Mouse (Mus musculus) neural tube, embryonic 13.5 days (tissue): ENCODE measurements at regions not wholly inside any gene's neighbourhood (a gene's known extent, or its start where the extent isn't known, plus 50 kb on each side); places are given as distances from the start of the nearest gene placed in this dataset.

Source experiments
- ATAC-seq: fragments of 200-750 bp; cut with Nextera tagmentation; 2 replicates; pipeline ENCODE4 v1.8.0; 2017; ENCODE audit warnings: low read depth, mild to moderate bottlenecking, moderate TSS enrichment, moderate library complexity
- H3K27ac ChIP-seq: fragments of 300-500 bp; sonication (generic); replicated peaks from 2 replicates; pipeline ENCODE4 v1.5.1; 2015; ENCODE audit warnings: moderate library complexity, mild to moderate bottlenecking, inconsistent platforms
- H3K27me3 ChIP-seq: fragments of 300-500 bp; sonication (generic); 2 replicates; pipeline ENCODE4 v1.6.1; 2015; ENCODE audit warnings: mild to moderate bottlenecking, inconsistent platforms
- H3K36me3 ChIP-seq: fragments of 300-500 bp; sonication (generic); 2 replicates; pipeline ENCODE4 v1.6.1; 2015; ENCODE audit warnings: mild to moderate bottlenecking, inconsistent platforms
- H3K4me1 ChIP-seq: fragments of 300-500 bp; sonication (generic); replicated peaks from 2 replicates; pipeline ENCODE4 v1.6.1; 2015; ENCODE audit warnings: inconsistent platforms
- H3K4me2 ChIP-seq: fragments of 300-500 bp; sonication (generic); 2 replicates; pipeline ENCODE4 v1.6.1; 2015; ENCODE audit warnings: inconsistent platforms, mild to moderate bottlenecking, moderate library complexity
- H3K4me3 ChIP-seq: fragments of 300-500 bp; sonication (generic); 2 replicates; pipeline ENCODE4 v1.5.1; 2015; ENCODE audit warnings: mild to moderate bottlenecking, inconsistent platforms
- H3K9ac ChIP-seq: fragments of 300-500 bp; sonication (generic); 2 replicates; pipeline ENCODE4 v1.6.1; 2015; ENCODE audit warnings: moderate library complexity, mild to moderate bottlenecking, inconsistent platforms
- H3K9me3 ChIP-seq: fragments of 300-500 bp; sonication (generic); 2 replicates; pipeline ENCODE4 v1.6.1; 2016; ENCODE audit warnings: inconsistent platforms
- WGBS: fragments of 180-500 bp; shearing (Covaris S2); methylation state at CpG from one replicate; pipeline ENCODE4 v1.1.7; 2015; 5-methylcytosine and 5-hydroxymethylcytosine counted together

- H3K4me1 ChIP-seq, result no peaks in the 10 kb centered on the region
- no peak for ATAC-seq
- WGBS, result 63% methylated on average over 1 of the region's 1 CpGs
- no peak overlapping the region for H3K4me3 ChIP-seq
- no peak overlapping the region for H3K27ac ChIP-seq
- no peaks in the 10 kb centered on the region for H3K27me3 ChIP-seq
- H3K9me3 ChIP-seq, result no peaks in the 10 kb centered on the region
- no peak overlapping the region for H3K4me2 ChIP-seq
- no peaks in the 10 kb centered on the region for H3K36me3 ChIP-seq
- H3K9ac ChIP-seq, result no peak overlapping the region
These were observed 71.9 kb downstream of the Zfp330 start for GRCm38 (mm10) chr8:82702044-82702443.

- Histone ChIP-seq H3K9me3 (no peaks in the 10 kb centered on the region), H3K27ac (no peak overlapping the region), H3K27me3 (no peaks in the 10 kb centered on the region), H3K4me3 (no peak overlapping the region), H3K36me3 (no peaks in the 10 kb centered on the region), H3K4me1 (no peaks in the 10 kb centered on the region), H3K4me2 (no peak overlapping the region), H3K9ac (no peak overlapping the region)
- ATAC-seq, result no peak
- 83% methylated on average over 1 of the region's 1 CpGs for WGBS
These were observed 73.5 kb downstream of the Zfp330 start for GRCm38 (mm10) chr8:82700471-82700870.

- no peaks in the 10 kb centered on the region for H3K4me1 ChIP-seq
- no peak overlapping the region for H3K4me2 ChIP-seq
- H3K9me3 ChIP-seq, result no peaks in the 10 kb centered on the region
- no peak overlapping the region for H3K4me3 ChIP-seq
- H3K27ac ChIP-seq, result no peak overlapping the region
- no peak for ATAC-seq
- no peaks in the 10 kb centered on the region for H3K36me3 ChIP-seq
- WGBS, result 79% methylated on average over 2 of the region's 2 CpGs
- no peak overlapping the region for H3K9ac ChIP-seq
- no peaks in the 10 kb centered on the region for H3K27me3 ChIP-seq
These were observed 74.7 kb downstream of the Zfp330 start for GRCm38 (mm10) chr8:82699221-82699620.

GRCm38 (mm10) chr8:82698071-82698470 is 75.9 kb downstream of the Zfp330 start:
- Histone ChIP-seq H3K9ac (no peak overlapping the region), H3K27ac (no peak overlapping the region), H3K9me3 (no peaks in the 10 kb centered on the region), H3K4me3 (no peak overlapping the region), H3K27me3 (no peaks in the 10 kb centered on the region), H3K4me1 (no peaks in the 10 kb centered on the region), H3K36me3 (no peaks in the 10 kb centered on the region), H3K4me2 (no peak overlapping the region)
- ATAC-seq, result no peak
- WGBS, result 66% methylated on average over 2 of the region's 2 CpGs

- 81% methylated on average over 3 of the region's 3 CpGs for WGBS
- no peak overlapping the region for H3K4me3 ChIP-seq
- H3K9me3 ChIP-seq, result no peaks in the 10 kb centered on the region
- H3K9ac ChIP-seq, result no peak overlapping the region
- H3K36me3 ChIP-seq, result no peaks in the 10 kb centered on the region
- no peak overlapping the region for H3K27ac ChIP-seq
- H3K27me3 ChIP-seq, result no peaks in the 10 kb centered on the region
- H3K4me2 ChIP-seq, result no peak overlapping the region
- H3K4me1 ChIP-seq, result no peaks in the 10 kb centered on the region
- ATAC-seq, result no peak
These were observed 80.9 kb downstream of the Zfp330 start for GRCm38 (mm10) chr8:82693086-82693485.

GRCm38 (mm10) chr8:82689322-82689721 is 84.6 kb downstream of the Zfp330 start:
- Histone ChIP-seq H3K27me3 (no peaks in the 10 kb centered on the region), H3K4me2 (no peak overlapping the region), H3K9ac (no peak overlapping the region), H3K4me3 (no peak overlapping the region), H3K36me3 (no peaks in the 10 kb centered on the region), H3K4me1 (no peaks in the 10 kb centered on the region), H3K27ac (no peak overlapping the region), H3K9me3 (no peaks in the 10 kb centered on the region)
- WGBS, result 53% methylated on average over 3 of the region's 3 CpGs
- ATAC-seq, result no peak; the same call in 1 of the 2 replicates

- H3K36me3 ChIP-seq, result no peaks in the 10 kb centered on the region
- H3K27ac ChIP-seq, result no peak overlapping the region
- ATAC-seq, result no peak
- no peaks in the 10 kb centered on the region for H3K27me3 ChIP-seq
- WGBS, result 88% methylated on average over 3 of the region's 3 CpGs
- H3K4me3 ChIP-seq, result no peak overlapping the region
- H3K4me2 ChIP-seq, result no peak overlapping the region
- no peaks in the 10 kb centered on the region for H3K9me3 ChIP-seq
- no peak overlapping the region for H3K9ac ChIP-seq
- H3K4me1 ChIP-seq, result no peaks in the 10 kb centered on the region
These were observed 88.0 kb downstream of the Zfp330 start for GRCm38 (mm10) chr8:82685966-82686365.

- Histone ChIP-seq H3K9me3 (no peaks in the 10 kb centered on the region), H3K4me2 (no peak overlapping the region), H3K9ac (no peak overlapping the region), H3K4me3 (no peak overlapping the region), H3K27ac (no peak overlapping the region), H3K4me1 (no peaks in the 10 kb centered on the region), H3K27me3 (no peaks in the 10 kb centered on the region), H3K36me3 (no peaks in the 10 kb centered on the region)
- WGBS, result 44% methylated on average over 1 of the region's 1 CpGs
- peak; percentile 27; the same call in 1 of the 2 replicates for ATAC-seq
These were observed 95.2 kb downstream of the Zfp330 start for GRCm38 (mm10) chr8:82678793-82679192.

GRCm38 (mm10) chr8:82677781-82678180 is 96.2 kb downstream of the Zfp330 start:
- Histone ChIP-seq H3K27me3 (no peaks in the 10 kb centered on the region), H3K9ac (no peak overlapping the region), H3K36me3 (no peaks in the 10 kb centered on the region), H3K4me2 (no peak overlapping the region), H3K4me1 (no peaks in the 10 kb centered on the region), H3K27ac (no peak overlapping the region), H3K4me3 (no peak overlapping the region), H3K9me3 (no peaks in the 10 kb centered on the region)
- 93% methylated on average over 3 of the region's 3 CpGs for WGBS
- no peak for ATAC-seq

GRCm38 (mm10) chr8:82669241-82669640 is 104.7 kb downstream of the Zfp330 start:
- Histone ChIP-seq H3K4me3 (no peak overlapping the region), H3K9ac (no peak overlapping the region), H3K27me3 (no peaks in the 10 kb centered on the region), H3K36me3 (no peaks in the 10 kb centered on the region), H3K27ac (no peak overlapping the region), H3K4me1 (no peaks in the 10 kb centered on the region), H3K4me2 (no peak overlapping the region), H3K9me3 (no peaks in the 10 kb centered on the region)
- ATAC-seq, result no peak
- WGBS, result 90% methylated on average over 4 of the region's 4 CpGs

- Histone ChIP-seq H3K27me3 (no peaks in the 10 kb centered on the region), H3K4me3 (no peak overlapping the region), H3K9ac (no peak overlapping the region), H3K4me1 (no peaks in the 10 kb centered on the region), H3K27ac (no peak overlapping the region), H3K4me2 (no peak overlapping the region), H3K36me3 (no peaks in the 10 kb centered on the region), H3K9me3 (no peaks in the 10 kb centered on the region)
- ATAC-seq, result no peak
- WGBS, result 90% methylated on average over 4 of the region's 4 CpGs
These were observed 108.8 kb downstream of the Zfp330 start for GRCm38 (mm10) chr8:82665131-82665530.

- Histone ChIP-seq H3K27ac (no peak overlapping the region), H3K36me3 (no peaks in the 10 kb centered on the region), H3K9ac (no peak overlapping the region), H3K27me3 (no peaks in the 10 kb centered on the region), H3K4me1 (no peaks in the 10 kb centered on the region), H3K4me3 (no peak overlapping the region), H3K9me3 (no peaks in the 10 kb centered on the region), H3K4me2 (no peak overlapping the region)
- WGBS, result 81% methylated on average over 1 of the region's 1 CpGs
- ATAC-seq, result no peak
These were observed 133.5 kb downstream of the Zfp330 start for GRCm38 (mm10) chr8:82640502-82640901.

- ATAC-seq, result no peak
These were observed 143.5 kb downstream of the Zfp330 start for GRCm38 (mm10) chr8:82630486-82630885.

More at GRCm38 (mm10) chr8:82630486-82630885, 143.5 kb downstream of the Zfp330 start:
- Histone ChIP-seq H3K9ac (no peak overlapping the region), H3K4me3 (no peak overlapping the region), H3K4me2 (no peak overlapping the region), H3K9me3 (no peaks in the 10 kb centered on the region), H3K4me1 (no peaks in the 10 kb centered on the region), H3K27me3 (no peaks in the 10 kb centered on the region), H3K36me3 (no peaks in the 10 kb centered on the region), H3K27ac (no peak overlapping the region)
- 82% methylated on average over 2 of the region's 2 CpGs for WGBS
